ENCODE assay signal across 8 mouse cellular contexts in genomic region chr7:30422560-30422959, GRCm38 (mm10). TPM values are rescaled to one million over a fixed set of nuclear protein-coding genes. Genes with fewer than 3 reads are reported as not detected.
DNase-seq lines count a peak whose midpoint lies in the region; ATAC-seq and TF ChIP-seq lines count a peak whose summit lies in the region.

No protein-coding gene starts in this region.

- 0 out of 2 replicates have a peak, but pooled peaks cover 4% of the 10 kb centered on the region for H3K9me3 ChIP-seq in heart, embryonic 16.5 days (replicated peaks; ENCODE audit: control insufficient read depth, low read length)
- peaks cover 8% of the 10 kb centered on the region for H3K9me3 ChIP-seq in CH12.LX (replicated peaks; ENCODE audit: low read length)
- H3K9me3 ChIP-seq in forebrain, embryonic 13.5 days (replicated peaks): peaks cover 7% of the 10 kb centered on the region; the same call in 1 of the 2 replicates
- H3K9me3 ChIP-seq in liver, postnatal 0 days (ENCODE audit: low read length): no peaks in the 10 kb centered on the region

- no peak for TF ChIP-seq POLR2A in CH12.LX (IDR thresholded peaks at IDR 0.05; ENCODE audit: low read depth, low read length)

- TF ChIP-seq CTCF in CH12.LX (conservative IDR thresholded peaks at IDR 0.05 in 1 of 2, IDR thresholded peaks at IDR 0.05 in 1 of 2; ENCODE audit: low read depth in 2 of 2, low read length in 2 of 2): no peak
- TF ChIP-seq CTCF in liver, postnatal 0 days (IDR thresholded peaks at IDR 0.05; ENCODE audit: low read depth): no peak

- H3K4me2 ChIP-seq in heart, embryonic 16.5 days (ENCODE audit: low read depth, low read length): peak overlapping the region; percentile 96
- H3K4me2 ChIP-seq in CH12.LX (ENCODE audit: insufficient read depth, low read depth, poor library complexity, severe bottlenecking): peak overlapping the region; percentile 82
- H3K4me2 ChIP-seq in forebrain, embryonic 13.5 days: peak overlapping the region; percentile 81
- peak overlapping the region; percentile 90 for H3K4me2 ChIP-seq in liver, postnatal 0 days (ENCODE audit: low read depth, low read length)

- H3K9ac ChIP-seq in heart, embryonic 16.5 days (ENCODE audit: low read length): peak overlapping the region; percentile 72
- peak overlapping the region; percentile 85 for H3K9ac ChIP-seq in CH12.LX (ENCODE audit: insufficient read depth, low read depth)
- H3K9ac ChIP-seq in forebrain, embryonic 13.5 days: peak overlapping the region; percentile 71
- H3K9ac ChIP-seq in liver, postnatal 0 days (replicated peaks): peak overlapping the region; percentile 59

- dilution Hi-C loops in CH12.LX (cut with MboI; ENCODE audit: extremely low pct_ligation_motif_present, extremely low pct_unique_long_range_greater_than_20kb, low sequenced_read_pairs): no loop called here

- intact Hi-C loops in heart, postnatal 10 days (cut with DNase I): no loop called here

- peaks cover 22% of the 10 kb centered on the region for H3K79me2 ChIP-seq in CH12.LX (replicated peaks; ENCODE audit: control insufficient read depth, extremely low read depth, insufficient read depth, poor library complexity, severe bottlenecking)

- H3K27me3 ChIP-seq in heart, embryonic 16.5 days (ENCODE audit: control insufficient read depth, insufficient read depth, low read length): peaks cover 5% of the 10 kb centered on the region; the same call in 1 of the 2 replicates
- H3K27me3 ChIP-seq in CH12.LX (replicated peaks): no peaks in the 10 kb centered on the region
- no peaks in the 10 kb centered on the region for H3K27me3 ChIP-seq in forebrain, embryonic 13.5 days
- H3K27me3 ChIP-seq in liver, postnatal 0 days (ENCODE audit: insufficient read depth, low read length): no peaks in the 10 kb centered on the region

- no peak for TF ChIP-seq EP300 in CH12.LX (IDR thresholded peaks at IDR 0.05; ENCODE audit: low read length)
- no peak for TF ChIP-seq EP300 in liver, postnatal 0 days (IDR thresholded peaks at IDR 0.05; ENCODE audit: low read depth)

- H3K4me1 ChIP-seq in heart, embryonic 16.5 days (ENCODE audit: control insufficient read depth, insufficient read depth, low read length): peaks cover 13% of the 10 kb centered on the region
- peaks cover 9 to 67% of the 10 kb centered on the region in 2 experiments for H3K4me1 ChIP-seq in CH12.LX (ENCODE audit: control insufficient read depth in 1 of 2, insufficient read depth in 2 of 2)
- peaks cover 21% of the 10 kb centered on the region for H3K4me1 ChIP-seq in forebrain, embryonic 13.5 days
- H3K4me1 ChIP-seq in liver, postnatal 0 days (ENCODE audit: insufficient read depth): peaks cover 23% of the 10 kb centered on the region

- peaks cover 2% of the 10 kb centered on the region for H3K36me3 ChIP-seq in heart, embryonic 16.5 days (ENCODE audit: control insufficient read depth, insufficient read depth)
- H3K36me3 ChIP-seq in CH12.LX (replicated peaks in 1 of 2; ENCODE audit: control insufficient read depth in 1 of 2, insufficient read depth in 1 of 2, low read length in 1 of 2): peaks cover 37 to 55% of the 10 kb centered on the region in 2 experiments
- H3K36me3 ChIP-seq in forebrain, embryonic 13.5 days (ENCODE audit: poor library complexity, severe bottlenecking): peaks cover 12% of the 10 kb centered on the region
- peaks cover 23% of the 10 kb centered on the region for H3K36me3 ChIP-seq in liver, postnatal 0 days (replicated peaks; ENCODE audit: insufficient read depth, low read length)

- no peak for DNase-seq in heart, postnatal 10 days
- DNase-seq in CH12.LX (ENCODE audit: extremely low read depth): no peak
- no peak for DNase-seq in liver, postnatal 0 days
- DNase-seq in ovary, postnatal 36 days (ENCODE audit: low spot score): no peak
- no peak for DNase-seq in urinary bladder, postnatal 36 days (ENCODE audit: low spot score in 2 of 2)
- DNase-seq in gastrocnemius, postnatal 10 days: no peak

- in situ Hi-C loops in CH12.LX (cut with MboI; ENCODE audit: low pct_ligation_motif_present, low pct_unique_long_range_greater_than_20kb, low sequenced_read_pairs): no loop called here

- WGBS in heart, embryonic 16.5 days: 12% methylated on average over 9 of the region's 9 CpGs
- 15% methylated on average over 9 of the region's 9 CpGs for WGBS in forebrain, embryonic 13.5 days
- 3% methylated on average over 9 of the region's 9 CpGs for WGBS in liver, postnatal 0 days (ENCODE audit: insufficient replicate concordance)

- ATAC-seq in heart, embryonic 16.5 days (replicated peaks; ENCODE audit: extremely low read depth, insufficient read depth, low FRiP score): no peak
- ATAC-seq in forebrain, embryonic 13.5 days: peak; percentile 50; the same call in 1 of the 2 replicates
- ATAC-seq in liver, postnatal 0 days: no peak

- peak overlapping the region; percentile 41 for H3K27ac ChIP-seq in heart, embryonic 16.5 days (ENCODE audit: low read length)
- peak overlapping the region; percentile 61 for H3K27ac ChIP-seq in CH12.LX (ENCODE audit: insufficient read depth, low read depth)
- H3K27ac ChIP-seq in forebrain, embryonic 13.5 days: no peak overlapping the region
- peak overlapping the region; percentile 91 for H3K27ac ChIP-seq in liver, postnatal 0 days (ENCODE audit: low read depth)

- H3K4me3 ChIP-seq in heart, embryonic 16.5 days (ENCODE audit: low read length): peak overlapping the region; percentile 66
- peak overlapping the region; percentile 85 to 93 (median 92) for H3K4me3 ChIP-seq in CH12.LX (replicated peaks in 1 of 3; ENCODE audit: low read depth in 2 of 3, low read length in 2 of 3, poor library complexity in 1 of 3)
- peak overlapping the region; percentile 59 for H3K4me3 ChIP-seq in forebrain, embryonic 13.5 days
- H3K4me3 ChIP-seq in liver, postnatal 0 days (ENCODE audit: low read depth, low read length): peak overlapping the region; percentile 65

- no peak for TF ChIP-seq RAD21 in CH12.LX (IDR thresholded peaks at IDR 0.05; ENCODE audit: low read depth, low read length)

TF ChIP-seq in CH12.LX, 34 proteins besides CTCF, POLR2A, EP300 and RAD21 (continues in another document):
- TF ChIP-seq E2F4 (IDR thresholded peaks at IDR 0.05; ENCODE audit: insufficient replicate concordance, low read depth, low read length) (no peak), KAT2A (IDR thresholded peaks at IDR 0.05; ENCODE audit: insufficient replicate concordance, low read length) (no peak), ZC3H11A (IDR thresholded peaks at IDR 0.05; ENCODE audit: low read depth, low read length) (no peak), ZNF384 (IDR thresholded peaks at IDR 0.05; ENCODE audit: low read depth, low read length) (no peak), MAX (IDR thresholded peaks at IDR 0.05; ENCODE audit: low read length) (no peak), USF1 (IDR thresholded peaks at IDR 0.05; ENCODE audit: low read depth, low read length) (no peak), TBP (conservative IDR thresholded peaks at IDR 0.05; ENCODE audit: low read depth, low read length) (no peak)

RNA-seq across cellular contexts. Expression of gene Nfkbid, which starts 1.0 kb away (rescaled TPM):
- 1.7 and 1.8 TPM in 2 replicates for polyA plus RNA-seq in heart, embryonic 16.5 days (2015; fragmentation: Nextera tagmentation; extraction: Ambion mirVana)
- under 1 TPM; 0.29 to 0.45 TPM for total RNA-seq in heart, postnatal 10 days (2021)
- total RNA-seq in CH12.LX (2012; rRNA removed) (133 and 161 TPM in 2 replicates), CH12.LX (2014; rRNA removed) (131 and 144 TPM in 2 replicates)
- polyA plus RNA-seq in CH12.LX (2012; ENCODE audit: insufficient read length, low read depth): 175 and 197 TPM in 2 replicates
- polyA plus RNA-seq in forebrain, embryonic 13.5 days (2015; fragmentation: Nextera tagmentation; extraction: Ambion mirVana): 1.3 and 1.6 TPM in 2 replicates
- 1.7 and 2.3 TPM in 2 replicates for polyA plus RNA-seq in liver, postnatal 0 days (2015; fragmentation: Nextera tagmentation; extraction: Ambion mirVana)
- total RNA-seq in gastrocnemius, postnatal 10 days (2021): under 1 TPM; 0.14 to 0.45 TPM

RNA-seq across cellular contexts. Expression of gene Hcst, which starts 2.9 kb away (rescaled TPM):
- polyA plus RNA-seq in heart, embryonic 16.5 days (2015; fragmentation: Nextera tagmentation; extraction: Ambion mirVana): 2.2 and 4.6 TPM in 2 replicates
- total RNA-seq in heart, postnatal 10 days (2021): 1 to 10 TPM in 1 of 2 experiments, under 1 TPM in 1; 0.92 to 1.8 TPM
- total RNA-seq in CH12.LX (2012; rRNA removed): 8.0 and 11.9 TPM in 2 replicates
- total RNA-seq in CH12.LX (2014; rRNA removed): 6.3 and 11.8 TPM in 2 replicates
- 11.8 and 11.9 TPM in 2 replicates for polyA plus RNA-seq in CH12.LX (2012; ENCODE audit: insufficient read length, low read depth)
- 0.88 TPM in 1 of 2 replicates, not detected in the other for polyA plus RNA-seq in forebrain, embryonic 13.5 days (2015; fragmentation: Nextera tagmentation; extraction: Ambion mirVana)
- 17.4 and 17.6 TPM in 2 replicates for polyA plus RNA-seq in liver, postnatal 0 days (2015; fragmentation: Nextera tagmentation; extraction: Ambion mirVana)
- under 1 TPM; 0.66 to 0.72 TPM for total RNA-seq in gastrocnemius, postnatal 10 days (2021)

RNA-seq across cellular contexts. Expression of gene Tyrobp, which starts 9.0 kb away (rescaled TPM):
- polyA plus RNA-seq in heart, embryonic 16.5 days (2015; fragmentation: Nextera tagmentation; extraction: Ambion mirVana): 32.2 and 34.7 TPM in 2 replicates
- 10 to 100 TPM; 12.9 to 16.5 TPM for total RNA-seq in heart, postnatal 10 days (2021)
- total RNA-seq in CH12.LX (2012; rRNA removed) (4.2 and 5.0 TPM in 2 replicates), CH12.LX (2014; rRNA removed) (9.4 and 13.0 TPM in 2 replicates)
- 14.3 and 18.9 TPM in 2 replicates for polyA plus RNA-seq in CH12.LX (2012; ENCODE audit: insufficient read length, low read depth)
- polyA plus RNA-seq in forebrain, embryonic 13.5 days (2015; fragmentation: Nextera tagmentation; extraction: Ambion mirVana): 12.1 and 15.6 TPM in 2 replicates
- polyA plus RNA-seq in liver, postnatal 0 days (2015; fragmentation: Nextera tagmentation; extraction: Ambion mirVana): 221 and 231 TPM in 2 replicates
- total RNA-seq in gastrocnemius, postnatal 10 days (2021): 10 to 100 TPM; 11.9 to 22.2 TPM

RNA-seq across cellular contexts. Expression of gene Aplp1, which starts 22.8 kb away (rescaled TPM):
- polyA plus RNA-seq in heart, embryonic 16.5 days (2015; fragmentation: Nextera tagmentation; extraction: Ambion mirVana): 11.1 and 13.5 TPM in 2 replicates
- total RNA-seq in heart, postnatal 10 days (2021): 1 to 10 TPM; 4.1 to 6.2 TPM
- 0.34 and 0.93 TPM in 2 replicates for total RNA-seq in CH12.LX (2012; rRNA removed)
- total RNA-seq in CH12.LX (2014; rRNA removed): not detected in 2 replicates
- polyA plus RNA-seq in CH12.LX (2012; ENCODE audit: insufficient read length, low read depth): 0.10 TPM in 1 of 2 replicates, not detected in the other
- polyA plus RNA-seq in forebrain, embryonic 13.5 days (2015; fragmentation: Nextera tagmentation; extraction: Ambion mirVana): 306 and 329 TPM in 2 replicates
- 1.2 and 1.6 TPM in 2 replicates for polyA plus RNA-seq in liver, postnatal 0 days (2015; fragmentation: Nextera tagmentation; extraction: Ambion mirVana)
- 1 to 10 TPM; 3.3 to 4.4 TPM for total RNA-seq in gastrocnemius, postnatal 10 days (2021)

RNA-seq across cellular contexts. Expression of gene Kirrel2, which starts 34.9 kb away (rescaled TPM):
- 0.15 and 0.20 TPM in 2 replicates for polyA plus RNA-seq in heart, embryonic 16.5 days (2015; fragmentation: Nextera tagmentation; extraction: Ambion mirVana)
- total RNA-seq in heart, postnatal 10 days (2021): under 1 TPM; 0.07 to 0.17 TPM
- total RNA-seq in CH12.LX (2012; rRNA removed) (not detected in 2 replicates), CH12.LX (2014; rRNA removed) (not detected in 2 replicates)
- polyA plus RNA-seq in CH12.LX (2012; ENCODE audit: insufficient read length, low read depth): not detected in 2 replicates
- 0.36 and 0.65 TPM in 2 replicates for polyA plus RNA-seq in forebrain, embryonic 13.5 days (2015; fragmentation: Nextera tagmentation; extraction: Ambion mirVana)
- polyA plus RNA-seq in liver, postnatal 0 days (2015; fragmentation: Nextera tagmentation; extraction: Ambion mirVana): 0.05 TPM in 1 of 2 replicates, not detected in the other
- not detected for total RNA-seq in gastrocnemius, postnatal 10 days (2021)

Comparison
In these comparisons a context has a peak if more than half of its experiments do, and no peak if none do; other contexts are left out.
1. RNA of gene Nfkbid, which starts 1.0 kb away (polyA plus RNA-seq): 175 to 197 TPM in CH12.LX; 1.7 to 2.3 TPM in liver, postnatal 0 days, 1.7 to 1.8 TPM in heart, embryonic 16.5 days and 1.3 to 1.6 TPM in forebrain, embryonic 13.5 days; every median in the first group is over 10 times any median in the second.
2. Peak in every context shown above with its lines, with median percentiles within 50 percentile points of each other: H3K4me2 ChIP-seq, H3K4me3 ChIP-seq and H3K9ac ChIP-seq.